Mouse (Mus musculus): ENCODE measurements around the gene Anapc10. TPM values are rescaled to one million over a fixed set of nuclear protein-coding genes. Genes with fewer than 3 reads are reported as not detected.
A peak's percentile ranks its signal among the peaks of the same experiment; 100 is the strongest.
"Not testable (repeated sequence)": the region's sequence is repeated elsewhere in the genome, so short reads cannot be mapped to it uniquely, and the experiment has no call there.

Gene Anapc10
- 1 to 10 TPM; 5.3 to 5.5 TPM for total RNA-seq (2021)
- polyA plus RNA-seq (2012; rRNA removed): 2.0 and 2.1 TPM in 2 replicates
- long read RNA-seq, full-length matches to known transcripts: 3 of 7 reads
- long read RNA-seq, partial matches to known transcripts: 0 of 7 reads
- long read RNA-seq, other reads (novel, unspliced or antisense): 4 of 7 reads

DNA sequence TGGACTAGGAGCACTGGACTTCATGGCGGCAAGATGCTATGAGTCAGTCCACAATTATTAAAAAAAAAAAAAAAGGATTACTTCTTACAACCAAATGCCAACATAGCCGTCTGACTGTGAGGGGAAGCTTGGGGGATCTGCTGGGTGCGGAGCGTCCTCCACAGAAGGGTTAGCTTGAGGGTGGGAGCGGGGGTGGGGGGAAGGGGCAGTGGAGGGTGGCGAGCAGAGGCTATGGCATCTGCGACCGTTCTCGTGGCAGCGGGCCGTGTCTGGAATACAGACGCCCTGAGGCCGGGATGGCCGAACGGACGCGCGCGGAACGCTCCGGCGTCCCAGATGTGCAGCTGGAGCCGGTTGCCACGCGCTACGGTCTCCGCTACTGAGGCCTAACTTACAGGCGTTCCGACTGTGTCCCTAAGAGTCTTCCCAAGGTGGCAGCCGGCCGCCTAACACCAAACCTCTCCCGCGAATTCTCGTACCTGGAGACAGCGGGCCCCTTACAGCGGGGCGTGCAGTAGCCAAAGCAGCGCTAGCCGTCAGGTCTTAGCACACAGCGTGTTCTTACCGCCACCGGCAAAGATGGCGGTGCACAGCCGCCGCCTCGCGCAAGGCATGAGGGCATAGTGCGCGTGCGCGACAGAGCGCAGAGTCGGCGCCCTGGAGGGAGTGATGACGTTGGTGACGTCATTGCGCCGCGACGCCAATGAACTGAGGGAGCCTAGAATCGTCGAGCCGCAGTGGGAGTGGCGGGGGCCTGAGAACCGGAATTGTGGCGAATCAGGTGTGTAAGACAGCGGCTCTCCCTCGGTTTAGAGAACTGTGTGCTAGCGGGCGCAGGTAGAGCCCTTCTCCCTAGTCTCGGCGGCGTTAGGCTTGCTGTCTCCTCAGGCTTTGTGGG is at the start of gene Anapc10, which contains the start of gene Abce1:
Anapc10 (plus strand) TSS at position 757 of the 898 bp plus-strand sequence.
Abce1 (minus strand) TSS at position 677 of the 898 bp plus-strand sequence.
- H3K79me2 ChIP-seq (replicated peaks; ENCODE audit: control insufficient read depth, insufficient read depth, low read length): no peaks in the 10 kb centered on the region
- H3K4me3 ChIP-seq: peak within 1 kb of the TSS; percentile 98
- intact Hi-C loops (cut with DNase I): loop anchor here (2.0 to 10.0 kb wide), 3 partner anchors 73 to 1303 kb away; partner anchors contain the start of genes Mmaa, Otud4 and Usp38
- no peak for TF ChIP-seq CTCF (IDR thresholded peaks at IDR 0.05)
- TF ChIP-seq EP300 (IDR thresholded peaks at IDR 0.05; ENCODE audit: insufficient read depth, low read depth, low read length): peak; percentile 70; the same call in 1 of the 2 replicates
- peak; percentile 82 for TF ChIP-seq POLR2A (IDR thresholded peaks at IDR 0.05; ENCODE audit: insufficient read depth, low read depth, low read length)
- under 1% methylated on average over 73 of the region's 73 CpGs for WGBS
- no peaks in the 10 kb centered on the region for H3K27me3 ChIP-seq (ENCODE audit: control insufficient read depth, insufficient read depth, low read length)
- H3K4me1 ChIP-seq (ENCODE audit: control insufficient read depth, insufficient read depth, low read length): no peaks in the 10 kb centered on the region; the same call in 1 of the 2 replicates
- DNase-seq: peak; percentile 98
- H3K9ac ChIP-seq (ENCODE audit: low read depth, low read length): peak within 1 kb of the TSS; percentile 88
- H3K36me3 ChIP-seq (ENCODE audit: control insufficient read depth, insufficient read depth, low read length): peaks cover 2% of the 10 kb centered on the region; the same call in 1 of the 2 replicates
- H3K27ac ChIP-seq: peak within 1 kb of the TSS; percentile 89

DNA sequence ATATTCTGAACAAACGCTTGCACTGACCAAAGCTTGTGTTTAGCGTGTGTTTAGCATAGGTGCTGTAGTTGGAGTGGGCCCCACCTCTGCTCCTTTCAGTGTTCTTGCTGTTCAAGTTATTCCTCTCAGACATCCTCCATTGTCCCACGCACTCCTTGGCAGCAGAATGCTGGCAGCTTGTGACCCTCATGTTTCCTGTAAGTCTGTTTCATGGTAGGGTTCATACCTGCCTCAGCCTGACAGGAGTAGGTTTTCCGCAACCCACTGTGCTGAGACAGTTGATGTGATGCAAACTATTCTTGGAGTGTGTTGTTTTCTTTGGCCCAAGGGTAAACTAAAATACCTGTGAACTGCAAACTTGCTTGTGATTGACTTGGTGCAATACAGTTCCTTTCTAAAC is 35.2 kb upstream of the Anapc10 start:
- WGBS: 89% methylated on average over 4 of the region's 4 CpGs
- peaks cover 2% of the 10 kb centered on the region; the same call in 1 of the 2 replicates for H3K36me3 ChIP-seq (ENCODE audit: control insufficient read depth, insufficient read depth, low read length)
- no peak overlapping the region for H3K4me3 ChIP-seq
- intact Hi-C loops (cut with DNase I): no loop called here
- no peak overlapping the region for H3K27ac ChIP-seq
- no peak for DNase-seq
- peaks cover 3% of the 10 kb centered on the region for H3K4me1 ChIP-seq (ENCODE audit: control insufficient read depth, insufficient read depth, low read length)
- TF ChIP-seq POLR2A (IDR thresholded peaks at IDR 0.05; ENCODE audit: insufficient read depth, low read depth, low read length): no peak
- H3K79me2 ChIP-seq (replicated peaks; ENCODE audit: control insufficient read depth, insufficient read depth, low read length): no peaks in the 10 kb centered on the region
- H3K27me3 ChIP-seq (ENCODE audit: control insufficient read depth, insufficient read depth, low read length): no peaks in the 10 kb centered on the region
- no peak overlapping the region for H3K9ac ChIP-seq (ENCODE audit: low read depth, low read length)

GRCm38 (mm10) chr8:79679005-79679404 is 32.6 kb upstream of the Anapc10 start:
- Histone ChIP-seq H3K27ac (no peak overlapping the region), H3K9ac (ENCODE audit: low read depth, low read length) (no peak overlapping the region), H3K4me1 (ENCODE audit: control insufficient read depth, insufficient read depth, low read length) (peaks cover 3% of the 10 kb centered on the region), H3K79me2 (replicated peaks; ENCODE audit: control insufficient read depth, insufficient read depth, low read length) (no peaks in the 10 kb centered on the region), H3K27me3 (ENCODE audit: control insufficient read depth, insufficient read depth, low read length) (no peaks in the 10 kb centered on the region), H3K4me3 (no peak overlapping the region), H3K36me3 (ENCODE audit: control insufficient read depth, insufficient read depth, low read length) (no peaks in the 10 kb centered on the region)
- WGBS: 68% methylated on average over 5 of the region's 5 CpGs
- TF ChIP-seq CTCF (IDR thresholded peaks at IDR 0.05): no peak
- TF ChIP-seq EP300 (IDR thresholded peaks at IDR 0.05; ENCODE audit: insufficient read depth, low read depth, low read length): no peak
- TF ChIP-seq POLR2A (IDR thresholded peaks at IDR 0.05; ENCODE audit: insufficient read depth, low read depth, low read length): no peak
- DNase-seq: no peak
- intact Hi-C loops (cut with DNase I): no loop called here

DNA sequence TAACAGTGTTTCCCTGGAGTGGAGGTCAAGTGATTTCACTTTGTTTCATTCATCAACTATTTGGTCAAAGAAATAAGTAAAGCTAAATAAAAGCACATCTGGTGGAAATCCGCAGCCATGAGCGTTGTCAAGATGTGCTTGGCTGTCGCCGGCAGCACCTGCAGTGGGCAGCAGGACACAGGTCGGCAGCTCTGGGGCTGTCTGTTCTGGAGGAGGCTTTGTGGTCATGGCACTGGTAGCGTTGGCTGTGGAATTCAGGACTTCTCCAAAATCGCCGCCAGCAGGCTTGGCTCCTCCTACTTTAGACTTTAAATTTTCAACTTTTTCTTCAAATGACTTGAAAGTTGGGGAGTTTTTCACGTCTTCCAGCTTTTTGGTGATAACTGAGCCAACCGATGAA is 31.5 kb upstream of the Anapc10 start:
- H3K27ac ChIP-seq; DNase-seq; H3K36me3 ChIP-seq (ENCODE audit: control insufficient read depth, insufficient read depth, low read length); intact Hi-C loops (cut with DNase I); H3K27me3 ChIP-seq (ENCODE audit: control insufficient read depth, insufficient read depth, low read length); H3K79me2 ChIP-seq (replicated peaks; ENCODE audit: control insufficient read depth, insufficient read depth, low read length); H3K4me1 ChIP-seq (ENCODE audit: control insufficient read depth, insufficient read depth, low read length): not testable (repeated sequence)
- 43% methylated on average over 10 of the region's 10 CpGs for WGBS
- Histone ChIP-seq H3K4me3 (peak overlapping the region; percentile 46), H3K9ac (ENCODE audit: low read depth, low read length) (peak overlapping the region; percentile 76; the same call in 1 of the 2 replicates)

GRCm38 (mm10) chr8:79680555-79680954 is 31.1 kb upstream of the Anapc10 start:
- Histone ChIP-seq H3K36me3 (ENCODE audit: control insufficient read depth, insufficient read depth, low read length) (no peaks in the 10 kb centered on the region), H3K4me3 (peak overlapping the region; percentile 46), H3K79me2 (replicated peaks; ENCODE audit: control insufficient read depth, insufficient read depth, low read length) (no peaks in the 10 kb centered on the region), H3K9ac (ENCODE audit: low read depth, low read length) (peak overlapping the region; percentile 76), H3K4me1 (ENCODE audit: control insufficient read depth, insufficient read depth, low read length) (peaks cover 3% of the 10 kb centered on the region), H3K27me3 (ENCODE audit: control insufficient read depth, insufficient read depth, low read length) (no peaks in the 10 kb centered on the region), H3K27ac (no peak overlapping the region)
- WGBS: 3% methylated on average over 34 of the region's 34 CpGs
- TF ChIP-seq CTCF (IDR thresholded peaks at IDR 0.05) (no peak), POLR2A (IDR thresholded peaks at IDR 0.05; ENCODE audit: insufficient read depth, low read depth, low read length) (no peak), EP300 (IDR thresholded peaks at IDR 0.05; ENCODE audit: insufficient read depth, low read depth, low read length) (no peak)
- intact Hi-C loops (cut with DNase I): no loop called here
- peak; percentile 29 to 51 for DNase-seq

DNA sequence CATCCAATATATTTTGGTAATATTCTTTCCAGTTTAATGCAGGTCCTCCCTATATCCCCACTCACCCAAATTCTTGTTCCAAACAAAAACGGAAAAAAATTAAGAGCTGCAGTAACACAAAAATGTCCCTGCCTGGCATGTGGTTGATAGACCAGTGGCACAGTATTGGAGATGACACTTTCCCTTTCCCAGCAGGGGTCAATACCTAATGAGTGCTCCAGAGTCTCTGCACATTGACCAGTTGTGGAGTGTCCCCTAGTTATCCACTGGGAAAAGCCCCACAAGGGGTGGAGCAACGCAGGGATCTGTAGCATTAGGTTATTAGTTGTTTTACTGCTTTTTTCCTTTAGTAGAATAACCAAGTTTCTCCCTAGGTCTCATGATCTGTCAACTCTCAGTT is 30.7 kb upstream of the Anapc10 start:
- intact Hi-C loops (cut with DNase I): no loop called here
- 32% methylated on average over 2 of the region's 2 CpGs for WGBS
- no peak for TF ChIP-seq POLR2A (IDR thresholded peaks at IDR 0.05; ENCODE audit: insufficient read depth, low read depth, low read length)
- TF ChIP-seq EP300 (IDR thresholded peaks at IDR 0.05; ENCODE audit: insufficient read depth, low read depth, low read length): no peak
- no peak for TF ChIP-seq CTCF (IDR thresholded peaks at IDR 0.05)
- H3K36me3 ChIP-seq (ENCODE audit: control insufficient read depth, insufficient read depth, low read length): no peaks in the 10 kb centered on the region
- DNase-seq: no peak
- H3K4me3 ChIP-seq: peak overlapping the region; percentile 46; the same call in 1 of the 2 replicates
- H3K27ac ChIP-seq: no peak overlapping the region
- peaks cover 3% of the 10 kb centered on the region for H3K4me1 ChIP-seq (ENCODE audit: control insufficient read depth, insufficient read depth, low read length)
- no peak overlapping the region; the same call in 1 of the 2 replicates for H3K9ac ChIP-seq (ENCODE audit: low read depth, low read length)
- no peaks in the 10 kb centered on the region for H3K79me2 ChIP-seq (replicated peaks; ENCODE audit: control insufficient read depth, insufficient read depth, low read length)
- no peaks in the 10 kb centered on the region for H3K27me3 ChIP-seq (ENCODE audit: control insufficient read depth, insufficient read depth, low read length)

GRCm38 (mm10) chr8:79685927-79686326 is 25.7 kb upstream of the Anapc10 start:
- intact Hi-C loops (cut with DNase I); H3K27ac ChIP-seq; H3K4me1 ChIP-seq (ENCODE audit: control insufficient read depth, insufficient read depth, low read length); H3K27me3 ChIP-seq (ENCODE audit: control insufficient read depth, insufficient read depth, low read length); H3K9ac ChIP-seq (ENCODE audit: low read depth, low read length); H3K36me3 ChIP-seq (ENCODE audit: control insufficient read depth, insufficient read depth, low read length); H3K79me2 ChIP-seq (replicated peaks; ENCODE audit: control insufficient read depth, insufficient read depth, low read length); H3K4me3 ChIP-seq; DNase-seq: not testable (repeated sequence)
- 84% methylated on average over 5 of the region's 5 CpGs for WGBS

Data from heart, adult 2 months (tissue).